Mouse (Mus musculus) C2C12 (cell line): Measurements from ENCODE around the gene Clmp.

ENCODE experiments used
- CEBPB ChIP-seq: IDR thresholded peaks from one replicate; pipeline ENCODE4 v1.6.1; 2011; ENCODE audit warnings: low read depth, mild to moderate bottlenecking, control low read depth, moderate library complexity
- CTCF ChIP-seq: IDR thresholded peaks from one replicate; pipeline ENCODE4 v1.5.1; 2011; ENCODE audit not compliant: control insufficient read depth, insufficient read depth, insufficient read length
- MAX ChIP-seq: IDR thresholded peaks from one replicate; pipeline ENCODE4 v1.6.1; 2011; ENCODE audit warnings: mild to moderate bottlenecking, control low read depth
- MYOD1 ChIP-seq: IDR thresholded peaks from one replicate; pipeline ENCODE4 v1.6.1; 2011; ENCODE audit warnings: low read depth; ENCODE audit not compliant: control insufficient read depth, insufficient read length
- MYOG ChIP-seq: IDR thresholded peaks from one replicate; pipeline ENCODE4 v1.6.1; 2011; ENCODE audit not compliant: control insufficient read depth, insufficient read length; ENCODE audit errors: extremely low read depth
- USF1 ChIP-seq: IDR thresholded peaks from one replicate; pipeline ENCODE4 v1.6.1; 2011; ENCODE audit warnings: low read depth, mild to moderate bottlenecking, control low read depth, moderate library complexity

GRCm38 (mm10) chr9:40795562-40795961 is 109.8 kb downstream of the Clmp start:
- TF ChIP-seq MYOD1 (no peak), CEBPB (no peak), MYOG (no peak), CTCF (no peak), MAX (no peak), USF1 (no peak)
